Mouse (Mus musculus) testis, postnatal 10 days (tissue): ENCODE measurements around the gene Gsta3.

ENCODE experiments used
- DNase-seq: peaks from one replicate; pipeline ENCODE4 v3.0.0; 2021; ENCODE audit warnings: low spot score

The Gsta3 gene

DNA sequence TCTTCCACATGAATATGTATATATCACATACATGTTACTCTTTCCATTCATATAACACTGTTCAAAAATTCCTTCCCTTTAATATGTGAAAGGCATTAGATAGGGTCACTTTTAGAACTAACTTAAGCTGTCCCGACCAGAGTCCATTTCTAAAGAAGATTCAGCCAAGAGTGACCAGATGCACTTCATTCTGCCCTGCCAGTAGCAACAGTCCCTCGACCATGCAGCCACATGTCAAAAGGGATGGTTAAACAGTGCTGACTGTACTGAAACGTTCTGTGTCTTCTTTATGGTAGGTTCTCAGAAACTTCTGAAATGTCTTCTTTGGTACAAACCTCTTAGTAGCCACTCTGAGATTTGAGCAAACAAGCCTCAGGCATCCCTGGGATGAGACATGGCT lies 61.3 kb downstream of the Gsta3 start:
- DNase-seq: no peak

DNA sequence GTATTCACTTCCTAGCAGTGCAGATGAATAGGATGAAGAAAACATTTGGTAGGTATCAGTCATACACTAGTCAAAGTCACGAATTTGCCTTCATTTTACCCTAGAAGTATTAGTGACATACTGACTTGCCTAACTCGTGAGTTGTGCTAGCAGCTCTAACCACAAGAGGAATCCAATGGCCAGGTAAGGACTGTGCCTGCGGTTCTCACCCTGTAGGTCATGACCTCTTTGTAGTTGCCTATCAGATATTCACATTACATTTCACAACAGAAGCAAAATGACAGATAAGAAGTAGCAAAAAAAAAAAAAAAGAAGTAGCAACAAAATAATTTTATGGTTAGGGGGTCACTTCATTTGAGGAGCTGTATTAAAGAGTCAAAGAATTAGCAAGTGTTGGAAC lies 63.8 kb downstream of the Gsta3 start:
- DNase-seq: no peak

DNA sequence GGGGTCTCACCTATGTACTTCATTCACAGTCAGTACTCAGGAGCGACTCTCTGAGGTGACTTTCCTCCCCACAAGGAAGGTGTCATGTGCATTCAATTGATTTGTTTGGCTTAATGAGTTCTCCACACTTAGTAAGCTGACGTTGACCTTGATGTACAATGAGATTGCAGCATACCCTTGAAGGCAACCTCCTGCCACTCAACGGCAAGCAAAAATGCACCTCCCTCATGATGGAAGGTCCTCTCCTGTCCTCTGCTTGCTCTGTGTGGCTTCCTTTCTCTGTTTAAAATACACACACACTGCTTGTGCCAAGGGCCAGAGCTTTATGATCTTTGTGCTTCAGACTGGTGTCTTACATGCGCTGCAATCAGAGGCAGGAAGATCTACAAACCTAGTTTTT lies 64.3 kb downstream of the Gsta3 start:
- DNase-seq: no peak

DNA sequence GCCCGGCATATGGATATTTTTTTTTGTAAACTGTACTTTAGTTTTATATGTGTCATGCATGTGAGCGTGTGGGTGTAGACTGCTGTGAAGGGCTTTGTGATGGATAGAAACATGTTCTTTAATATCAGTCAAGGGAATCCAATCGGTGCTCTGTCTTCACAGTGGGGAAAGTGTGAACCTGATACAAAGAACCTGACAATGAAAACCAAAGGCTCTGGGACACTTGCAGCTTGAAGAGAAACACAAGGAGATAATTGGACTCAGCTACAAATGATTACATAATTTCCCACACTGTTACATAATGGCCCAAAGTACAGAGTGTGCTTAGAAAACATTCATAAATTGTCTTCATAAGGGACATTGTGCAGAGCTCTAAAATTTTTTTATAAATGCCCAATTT lies 65.1 kb downstream of the Gsta3 start:
- no peak for DNase-seq

DNA sequence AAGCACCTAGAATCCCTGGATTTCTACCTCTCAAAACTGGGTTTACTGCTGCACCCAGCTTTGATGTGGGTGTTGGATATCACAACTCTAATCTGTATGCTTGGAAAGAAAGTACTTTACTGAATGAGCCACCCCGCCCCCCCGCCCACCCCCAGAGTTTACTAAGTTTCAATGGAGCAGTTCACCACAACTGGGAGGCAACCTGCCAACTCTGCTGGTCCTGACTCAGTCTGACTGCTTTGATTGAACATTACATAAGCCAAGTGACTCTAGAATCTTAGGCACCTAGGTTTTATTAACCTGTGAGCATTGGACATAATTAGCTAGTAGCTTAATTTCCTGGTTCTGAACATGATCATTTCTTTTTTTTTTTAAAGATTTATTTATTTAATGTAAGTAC lies 73.9 kb downstream of the Gsta3 start:
- DNase-seq: no peak
